In the genomic region with DNA sequence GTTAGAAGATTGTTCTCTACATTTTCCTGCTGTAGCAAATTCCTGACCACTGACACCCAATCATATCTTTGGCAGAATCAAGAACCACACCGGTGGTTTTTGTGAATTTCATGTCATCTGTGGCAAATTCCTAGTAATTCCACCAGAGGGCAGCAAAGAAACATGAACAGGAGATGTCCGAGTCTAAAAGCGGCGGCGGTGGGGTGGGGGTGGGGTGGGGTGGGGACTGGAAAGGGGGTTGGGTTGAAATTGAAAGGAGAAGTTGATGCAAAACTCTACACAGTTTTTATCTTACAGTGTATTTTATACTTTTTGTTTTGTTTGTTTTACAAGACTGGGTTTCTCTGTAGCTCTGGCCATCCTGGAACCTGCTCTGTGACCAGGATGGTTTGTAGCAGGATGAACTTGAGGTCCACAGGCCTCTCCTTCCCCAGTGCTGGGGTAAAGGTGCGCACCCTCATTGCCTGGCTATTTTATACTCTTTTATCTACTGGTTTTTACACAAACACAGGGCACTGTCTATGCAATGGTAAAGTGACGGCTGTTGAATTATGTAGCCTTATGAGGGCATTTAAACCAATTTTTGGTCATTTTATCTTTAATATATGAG, we compare ENCODE assay signal across 8 mouse cellular contexts. TPM values are rescaled to one million over a fixed set of nuclear protein-coding genes. Genes with fewer than 3 reads are reported as not detected.
A peak's percentile ranks its signal among the peaks of the same experiment; 100 is the strongest.
DNase-seq lines count a peak whose midpoint lies in the region; ATAC-seq and TF ChIP-seq lines count a peak whose summit lies in the region.

No protein-coding gene starts in this region.

- TF ChIP-seq CTCF in hindbrain, postnatal 0 days (IDR thresholded peaks at IDR 0.05; ENCODE audit: low read depth) = peak; percentile 70
- TF ChIP-seq CTCF in lung, adult 2 months (IDR thresholded peaks at IDR 0.05; ENCODE audit: insufficient read depth, low read length) = peak; percentile 20; the same call in 1 of the 2 replicates

- no peak overlapping the region for H3K27ac ChIP-seq in hindbrain, postnatal 0 days

- no peak overlapping the region for H3K4me2 ChIP-seq in hindbrain, postnatal 0 days (ENCODE audit: low read depth, low read length)

- H3K9me3 ChIP-seq in hindbrain, postnatal 0 days (ENCODE audit: low read length) = no peaks in the 10 kb centered on the region

- no peak overlapping the region for H3K9ac ChIP-seq in hindbrain, postnatal 0 days (replicated peaks; ENCODE audit: low read length)

- H3K36me3 ChIP-seq in hindbrain, postnatal 0 days (ENCODE audit: insufficient read depth, low read length) = no peaks in the 10 kb centered on the region

- H3K4me3 ChIP-seq in hindbrain, postnatal 0 days (ENCODE audit: low read length) = no peak overlapping the region
- no peak overlapping the region for H3K4me3 ChIP-seq in lung, adult 2 months (replicated peaks; ENCODE audit: extremely low read depth, low read depth, low read length)

- TF ChIP-seq POLR2A in lung, adult 2 months (IDR thresholded peaks at IDR 0.05; ENCODE audit: borderline replicate concordance, extremely low read depth, low read depth, low read length) = no peak

- no peaks in the 10 kb centered on the region for H3K4me1 ChIP-seq in hindbrain, postnatal 0 days (ENCODE audit: insufficient read depth, low read length)
- H3K4me1 ChIP-seq in lung, adult 2 months (ENCODE audit: control insufficient read depth, insufficient read depth, low read length) = peaks cover 2% of the 10 kb centered on the region

- peak; percentile 44 to 89 for DNase-seq in adrenal gland, adult (ENCODE audit: inconsistent age in 2 of 2, low spot score in 1 of 2)
- no peak for DNase-seq in adrenal gland, postnatal 4 days (ENCODE audit: low spot score in 2 of 2)
- DNase-seq in ovary, postnatal 14 days (ENCODE audit: low spot score) = peak; percentile 52
- DNase-seq in ovary, postnatal 10 days (ENCODE audit: low spot score) = no peak
- peak; percentile 82 for DNase-seq in hindbrain, postnatal 0 days (ENCODE audit: low spot score)
- no peak for DNase-seq in lung, adult 2 months
- DNase-seq in skeletal muscle tissue, adult 2 months (ENCODE audit: low read depth, low spot score) = peak; percentile 31

- H3K27me3 ChIP-seq in hindbrain, postnatal 0 days (ENCODE audit: insufficient read depth, low read length) = no peaks in the 10 kb centered on the region

- 27% methylated on average over 7 of the region's 7 CpGs for WGBS in hindbrain, postnatal 0 days
- 29% methylated on average over 7 of the region's 7 CpGs for WGBS in lung, adult 2 months

- peak; percentile 72 for ATAC-seq in common myeloid progenitor, adult 5-6 weeks (replicated peaks; ENCODE audit: low read depth, poor library complexity, severe bottlenecking)
- peak; percentile 53; the same call in 1 of the 2 replicates for ATAC-seq in hindbrain, postnatal 0 days

RNA-seq across cellular contexts. Expression of gene Casp8, which starts 25.0 kb away (rescaled TPM):
- total RNA-seq in adrenal gland, postnatal 4 days (2021) = 10 to 100 TPM; 25.6 to 29.8 TPM
- total RNA-seq in common myeloid progenitor, adult 5-6 weeks (2017) = 112 and 118 TPM in 2 replicates
- 2.8 and 3.0 TPM in 2 replicates for total RNA-seq in hindbrain, postnatal 0 days (2014; rRNA removed)
- 5.0 and 5.4 TPM in 2 replicates for polyA plus RNA-seq in hindbrain, postnatal 0 days (2015; fragmentation: Nextera tagmentation; extraction: Ambion mirVana)
- polyA plus RNA-seq in lung, adult 2 months (2012; rRNA removed) = 5.1 and 8.9 TPM in 2 replicates

RNA-seq across cellular contexts. Expression of gene Cflar, which starts 58.9 kb away (rescaled TPM):
- 100 to 1,000 TPM; 101 to 104 TPM for total RNA-seq in adrenal gland, postnatal 4 days (2021)
- total RNA-seq in common myeloid progenitor, adult 5-6 weeks (2017) = 80.7 and 80.8 TPM in 2 replicates
- 17.6 and 24.4 TPM in 2 replicates for total RNA-seq in hindbrain, postnatal 0 days (2014; rRNA removed)
- polyA plus RNA-seq in hindbrain, postnatal 0 days (2015; fragmentation: Nextera tagmentation; extraction: Ambion mirVana) = 22.4 and 22.5 TPM in 2 replicates
- 49.3 and 63.2 TPM in 2 replicates for polyA plus RNA-seq in lung, adult 2 months (2012; rRNA removed)

Comparison
In these comparisons a context has a peak if more than half of its experiments do, and no peak if none do; other contexts are left out.
1. DNase-seq: peak in adrenal gland, adult (2 of 2), ovary, postnatal 14 days (single experiment), hindbrain, postnatal 0 days (single experiment) and skeletal muscle tissue, adult 2 months (single experiment); none in adrenal gland, postnatal 4 days (0 of 2), ovary, postnatal 10 days (single experiment) and lung, adult 2 months (single experiment).